Mouse (Mus musculus): ENCODE measurements around the gene Hnrnpc. TPM values are rescaled to one million over a fixed set of nuclear protein-coding genes. Genes with fewer than 3 reads are reported as not detected.

Hnrnpc gene
- total and polyA plus RNA-seq, 3 experiments, result 274 to 813 (median 370) TPM

- TF ChIP-seq BHLHE40 (IDR thresholded peaks at IDR 0.05; ENCODE audit: low read depth, low read length), result peak; percentile 52; the same call in 1 of the 2 replicates
- no peak for TF ChIP-seq CTCF (conservative IDR thresholded peaks at IDR 0.05 in 1 of 2, IDR thresholded peaks at IDR 0.05 in 1 of 2; ENCODE audit: low read depth in 2 of 2, low read length in 2 of 2)
- TF ChIP-seq SIN3A (IDR thresholded peaks at IDR 0.05; ENCODE audit: low read length), result peak; percentile 70
- TF ChIP-seq EP300 (IDR thresholded peaks at IDR 0.05; ENCODE audit: low read length), result peak; percentile 91
- TF ChIP-seq SMC3 (IDR thresholded peaks at IDR 0.05; ENCODE audit: low read depth, low read length), result no peak
- no peak for TF ChIP-seq CHD1 (IDR thresholded peaks at IDR 0.05; ENCODE audit: low read depth, low read length)
- no peak for TF ChIP-seq MAX (IDR thresholded peaks at IDR 0.05; ENCODE audit: low read length)
- no peak for TF ChIP-seq RAD21 (IDR thresholded peaks at IDR 0.05; ENCODE audit: low read depth, low read length)
- TF ChIP-seq ELF1 (IDR thresholded peaks at IDR 0.05; ENCODE audit: low read depth, low read length), result no peak
- peak; percentile 95 for TF ChIP-seq IRF4 (IDR thresholded peaks at IDR 0.05; ENCODE audit: low read depth, low read length)
- TF ChIP-seq TCF12 (IDR thresholded peaks at IDR 0.05; ENCODE audit: low read depth, low read length), result 0 out of 2 replicates have a peak, but pooled peaks have one; percentile 27
- TF ChIP-seq TBP (conservative IDR thresholded peaks at IDR 0.05; ENCODE audit: low read depth, low read length), result no peak
- no peak for TF ChIP-seq HCFC1 (IDR thresholded peaks at IDR 0.05; ENCODE audit: low read depth, low read length)
- TF ChIP-seq MYC (IDR thresholded peaks at IDR 0.05; ENCODE audit: low read depth, low read length), result no peak
- TF ChIP-seq E2F4 (IDR thresholded peaks at IDR 0.05; ENCODE audit: insufficient replicate concordance, low read depth, low read length), result no peak
- TF ChIP-seq MXI1 (IDR thresholded peaks at IDR 0.05; ENCODE audit: low read depth, low read length), result no peak; the same call in 1 of the 2 replicates
- no peak; the same call in 1 of the 2 replicates for TF ChIP-seq ZNF384 (IDR thresholded peaks at IDR 0.05; ENCODE audit: low read depth, low read length)
- peak; percentile 76 for TF ChIP-seq MAFK (IDR thresholded peaks at IDR 0.05; ENCODE audit: insufficient replicate concordance, low read length)
- no peak for TF ChIP-seq GABPA (IDR thresholded peaks at IDR 0.05; ENCODE audit: insufficient replicate concordance, low read depth, low read length)
- TF ChIP-seq UBTF (IDR thresholded peaks at IDR 0.05; ENCODE audit: low read depth, low read length), result no peak
- TF ChIP-seq USF2 (conservative IDR thresholded peaks at IDR 0.05; ENCODE audit: low read depth, low read length), result no peak
- TF ChIP-seq CHD2 (IDR thresholded peaks at IDR 0.05; ENCODE audit: low read length), result 0 out of 2 replicates have a peak, but pooled peaks have one; percentile 24
- no peak for TF ChIP-seq ZMIZ1 (IDR thresholded peaks at IDR 0.05; ENCODE audit: low read depth, low read length)
Measured at GRCm38 (mm10) chr14:52094533-52094932, 9.3 kb downstream of the Hnrnpc start (continued).

- no peak overlapping the region for H3K27ac ChIP-seq (ENCODE audit: insufficient read depth, low read depth)
- H3K36me3 ChIP-seq (replicated peaks in 1 of 2; ENCODE audit: control insufficient read depth in 1 of 2, insufficient read depth in 1 of 2, low read length in 1 of 2), result peaks cover 44 to 85% of the 10 kb centered on the region in 2 experiments
- H3K79me2 ChIP-seq (replicated peaks; ENCODE audit: control insufficient read depth, extremely low read depth, insufficient read depth, poor library complexity, severe bottlenecking), result peaks cover 63% of the 10 kb centered on the region
- dilution Hi-C loops (cut with MboI; ENCODE audit: extremely low pct_ligation_motif_present, extremely low pct_unique_long_range_greater_than_20kb, low sequenced_read_pairs), result no loop called here
- TF ChIP-seq RAD21 (IDR thresholded peaks at IDR 0.05; ENCODE audit: low read depth, low read length) (no peak), ZC3H11A (IDR thresholded peaks at IDR 0.05; ENCODE audit: low read depth, low read length) (no peak), HCFC1 (IDR thresholded peaks at IDR 0.05; ENCODE audit: low read depth, low read length) (no peak), ZNF384 (IDR thresholded peaks at IDR 0.05; ENCODE audit: low read depth, low read length) (peak; percentile 55), TBP (conservative IDR thresholded peaks at IDR 0.05; ENCODE audit: low read depth, low read length) (no peak)
- peaks cover 0 to 17% of the 10 kb centered on the region in 2 experiments; a peak in 1 of 4 replicates for H3K4me1 ChIP-seq (ENCODE audit: control insufficient read depth in 1 of 2, insufficient read depth in 2 of 2)
- in situ Hi-C loops (cut with MboI; ENCODE audit: low pct_ligation_motif_present, low pct_unique_long_range_greater_than_20kb, low sequenced_read_pairs), result no loop called here
- H3K9ac ChIP-seq (ENCODE audit: insufficient read depth, low read depth), result no peak overlapping the region
- H3K27me3 ChIP-seq (replicated peaks), result no peaks in the 10 kb centered on the region
- DNase-seq (ENCODE audit: extremely low read depth), result no peak
- H3K4me2 ChIP-seq (ENCODE audit: insufficient read depth, low read depth, poor library complexity, severe bottlenecking), result no peak overlapping the region
- H3K9me3 ChIP-seq (replicated peaks; ENCODE audit: low read length), result no peaks in the 10 kb centered on the region
- no peak overlapping the region for H3K4me3 ChIP-seq (replicated peaks in 1 of 3; ENCODE audit: low read depth in 2 of 3, low read length in 2 of 3, poor library complexity in 1 of 3)
Measured at GRCm38 (mm10) chr14:52083083-52083482, 20.7 kb downstream of the Hnrnpc start.

Measured in CH12.LX (cell line).